Mouse (Mus musculus) limb, embryonic 12.5 days (tissue): ENCODE measurements around the gene Smg9. TPM values are rescaled to one million over a fixed set of nuclear protein-coding genes. Genes with fewer than 3 reads are reported as not detected.
"Not testable (repeated sequence)": the region's sequence is repeated elsewhere in the genome, so short reads cannot be mapped to it uniquely, and the experiment has no call there.

ENCODE experiments used
- ATAC-seq: fragments of 200-750 bp; cut with Nextera tagmentation; 2 replicates; pipeline ENCODE4 v1.8.0; 2017; ENCODE audit warnings: low read depth, moderate TSS enrichment; ENCODE audit not compliant: insufficient number of reproducible peaks, insufficient read depth, low FRiP score, low TSS enrichment
- H3K27ac ChIP-seq: fragments of 300-500 bp; sonication (generic); 2 replicates; pipeline ENCODE4 v1.5.1; 2016; ENCODE audit warnings: mild to moderate bottlenecking, moderate library complexity
- H3K27me3 ChIP-seq: fragments of 300-500 bp; sonication (generic); 2 replicates; pipeline ENCODE4 v1.6.1; 2016; ENCODE audit warnings: mild to moderate bottlenecking, moderate library complexity
- H3K36me3 ChIP-seq: fragments of 300-500 bp; sonication (generic); 2 replicates; pipeline ENCODE4 v1.6.1; 2016; ENCODE audit warnings: mild to moderate bottlenecking, moderate library complexity
- H3K4me1 ChIP-seq: fragments of 300-500 bp; sonication (generic); replicated peaks from 2 replicates; pipeline ENCODE4 v1.6.1; 2016
- H3K4me2 ChIP-seq: fragments of 300-500 bp; sonication (generic); 2 replicates; pipeline ENCODE4 v1.6.1; 2016; ENCODE audit warnings: mild to moderate bottlenecking, moderate library complexity
- H3K4me3 ChIP-seq: fragments of 300-500 bp; sonication (generic); replicated peaks from 2 replicates; pipeline ENCODE4 v1.5.1; 2016; ENCODE audit warnings: mild to moderate bottlenecking
- H3K9ac ChIP-seq: fragments of 300-500 bp; sonication (generic); replicated peaks from 2 replicates; pipeline ENCODE4 v1.6.1; 2016; ENCODE audit warnings: mild to moderate bottlenecking, moderate library complexity
- H3K9me3 ChIP-seq: fragments of 300-500 bp; sonication (generic); 2 replicates; pipeline ENCODE4 v1.6.1; 2016; ENCODE audit warnings: mild to moderate bottlenecking, moderate library complexity
- WGBS: fragments of 180-500 bp; shearing (Covaris S2); methylation state at CpG from one replicate; pipeline ENCODE4 v1.1.7; 2016; 5-methylcytosine and 5-hydroxymethylcytosine counted together
- polyA plus RNA-seq: library from polyadenylated mRNA; unstranded; fragments of >200 nt; fragmentation: Nextera tagmentation; extraction: Ambion mirVana; gene quantifications from 2 replicates; pipeline ENCODE4 v1.2.1, GENCODE M21; 2016

Gene Smg9
- polyA plus RNA-seq, 1 experiment from 2014 or later: 25.4 TPM

GRCm38 (mm10) chr7:24394054-24394453, 5.4 kb upstream of the Smg9 start:
- H3K4me1 ChIP-seq: peaks cover 46% of the 10 kb centered on the region
- 0 out of 2 replicates have a peak overlapping the region, but pooled peaks have one; percentile 48 for H3K9ac ChIP-seq
- no peak overlapping the region for H3K4me3 ChIP-seq
- no peaks in the 10 kb centered on the region for H3K27me3 ChIP-seq
- H3K36me3 ChIP-seq: no peaks in the 10 kb centered on the region
- H3K27ac ChIP-seq: peak overlapping the region; percentile 90
- 86% methylated on average over 3 of the region's 3 CpGs for WGBS
- H3K9me3 ChIP-seq: no peaks in the 10 kb centered on the region
- peak overlapping the region; percentile 28; the same call in 1 of the 2 replicates for H3K4me2 ChIP-seq
- no peak for ATAC-seq

GRCm38 (mm10) chr7:24394475-24395161, 4.8 kb upstream of the Smg9 start:
- H3K4me3 ChIP-seq: no peak overlapping the region
- 35% methylated on average over 15 of the region's 15 CpGs for WGBS
- no peaks in the 10 kb centered on the region for H3K36me3 ChIP-seq
- H3K4me1 ChIP-seq: peaks cover 40% of the 10 kb centered on the region
- H3K4me2 ChIP-seq: peak overlapping the region; percentile 28
- no peaks in the 10 kb centered on the region for H3K27me3 ChIP-seq
- no peak for ATAC-seq
- H3K9me3 ChIP-seq: no peaks in the 10 kb centered on the region
- peak overlapping the region; percentile 90 for H3K27ac ChIP-seq
- H3K9ac ChIP-seq: peak overlapping the region; percentile 48

GRCm38 (mm10) chr7:24396832-24397231, 2.6 kb upstream of the Smg9 start:
- no peak overlapping the region for H3K9ac ChIP-seq
- no peak overlapping the region for H3K27ac ChIP-seq
- ATAC-seq: no peak
- H3K4me3 ChIP-seq: no peak overlapping the region
- no peaks in the 10 kb centered on the region for H3K9me3 ChIP-seq
- H3K27me3 ChIP-seq: no peaks in the 10 kb centered on the region
- no peak overlapping the region for H3K4me2 ChIP-seq
- peaks cover 19% of the 10 kb centered on the region for H3K4me1 ChIP-seq
- no peaks in the 10 kb centered on the region; the same call in 1 of the 2 replicates for H3K36me3 ChIP-seq
- WGBS: 78% methylated on average over 11 of the region's 11 CpGs

GRCm38 (mm10) chr7:24398364-24398913, 980 bp upstream of the Smg9 start:
- ATAC-seq: no peak
- Histone ChIP-seq H3K9ac (no peak overlapping the region), H3K9me3 (0 out of 2 replicates have a peak, but pooled peaks cover 6% of the 10 kb centered on the region), H3K27ac (no peak overlapping the region), H3K4me1 (peaks cover 18% of the 10 kb centered on the region), H3K4me2 (no peak overlapping the region), H3K36me3 (peaks cover 13% of the 10 kb centered on the region), H3K27me3 (no peaks in the 10 kb centered on the region), H3K4me3 (no peak overlapping the region)
- WGBS: 96% methylated on average over 8 of the region's 8 CpGs

GRCm38 (mm10) chr7:24400082-24400452, 648 bp downstream of the Smg9 start:
- H3K4me2 ChIP-seq: peak overlapping the region; percentile 60
- H3K9me3 ChIP-seq: 0 out of 2 replicates have a peak, but pooled peaks cover 6% of the 10 kb centered on the region
- ATAC-seq: no peak
- peak overlapping the region; percentile 63 for H3K4me3 ChIP-seq
- 22% methylated on average over 3 of the region's 3 CpGs for WGBS
- H3K27ac ChIP-seq: peak overlapping the region; percentile 97; the same call in 1 of the 2 replicates
- H3K36me3 ChIP-seq: peaks cover 29% of the 10 kb centered on the region
- peaks cover 8% of the 10 kb centered on the region for H3K4me1 ChIP-seq
- peak overlapping the region; percentile 52; the same call in 1 of the 2 replicates for H3K9ac ChIP-seq
- no peaks in the 10 kb centered on the region for H3K27me3 ChIP-seq

GRCm38 (mm10) chr7:24400489-24400888, 1.1 kb downstream of the Smg9 start:
- Histone ChIP-seq H3K4me2 (peak overlapping the region; percentile 60), H3K4me3 (peak overlapping the region; percentile 63; the same call in 1 of the 2 replicates), H3K36me3 (peaks cover 33% of the 10 kb centered on the region)
- H3K27ac ChIP-seq, ATAC-seq, H3K27me3 ChIP-seq, H3K4me1 ChIP-seq, H3K9me3 ChIP-seq, H3K9ac ChIP-seq: not testable (repeated sequence)
- 94% methylated on average over 4 of the region's 4 CpGs for WGBS

GRCm38 (mm10) chr7:24402851-24403250, 3.4 kb downstream of the Smg9 start:
- peaks cover 18% of the 10 kb centered on the region for H3K4me1 ChIP-seq
- no peak for ATAC-seq
- WGBS: 96% methylated on average over 9 of the region's 9 CpGs
- 0 out of 2 replicates have a peak, but pooled peaks cover 6% of the 10 kb centered on the region for H3K9me3 ChIP-seq
- H3K9ac ChIP-seq: no peak overlapping the region
- no peaks in the 10 kb centered on the region for H3K27me3 ChIP-seq
- no peak overlapping the region for H3K4me3 ChIP-seq
- H3K27ac ChIP-seq: no peak overlapping the region
- H3K4me2 ChIP-seq: no peak overlapping the region
- H3K36me3 ChIP-seq: peaks cover 51% of the 10 kb centered on the region

- Histone ChIP-seq H3K9me3 (0 out of 2 replicates have a peak, but pooled peaks cover 6% of the 10 kb centered on the region), H3K27ac (peak overlapping the region; percentile 76; the same call in 1 of the 2 replicates), H3K27me3 (no peaks in the 10 kb centered on the region), H3K4me3 (no peak overlapping the region), H3K9ac (no peak overlapping the region), H3K4me1 (peaks cover 18% of the 10 kb centered on the region), H3K4me2 (no peak overlapping the region), H3K36me3 (peaks cover 62% of the 10 kb centered on the region)
- 90% methylated on average over 13 of the region's 13 CpGs for WGBS
- ATAC-seq: no peak
Observed at GRCm38 (mm10) chr7:24405649-24406048, 6.2 kb downstream of the Smg9 start.

GRCm38 (mm10) chr7:24406528-24407344, 7.3 kb downstream of the Smg9 start:
- no peak overlapping the region for H3K4me2 ChIP-seq
- 38% methylated on average over 5 of the region's 5 CpGs for WGBS
- peak overlapping the region; percentile 76 for H3K27ac ChIP-seq
- H3K9ac ChIP-seq: 0 out of 2 replicates have a peak overlapping the region, but pooled peaks have one; percentile 18
- H3K27me3 ChIP-seq: no peaks in the 10 kb centered on the region
- no peak overlapping the region for H3K4me3 ChIP-seq
- 0 out of 2 replicates have a peak, but pooled peaks cover 6% of the 10 kb centered on the region for H3K9me3 ChIP-seq
- H3K36me3 ChIP-seq: peaks cover 62% of the 10 kb centered on the region
- H3K4me1 ChIP-seq: peaks cover 18% of the 10 kb centered on the region
- peak; percentile 66 for ATAC-seq

GRCm38 (mm10) chr7:24408186-24408585, 8.8 kb downstream of the Smg9 start:
- H3K9ac ChIP-seq: no peak overlapping the region
- H3K9me3 ChIP-seq: no peaks in the 10 kb centered on the region
- H3K36me3 ChIP-seq: peaks cover 61% of the 10 kb centered on the region
- H3K27ac ChIP-seq: no peak overlapping the region
- no peak for ATAC-seq
- 85% methylated on average over 9 of the region's 9 CpGs for WGBS
- H3K27me3 ChIP-seq: no peaks in the 10 kb centered on the region
- H3K4me3 ChIP-seq: no peak overlapping the region
- peaks cover 18% of the 10 kb centered on the region for H3K4me1 ChIP-seq
- H3K4me2 ChIP-seq: no peak overlapping the region

- peaks cover 49% of the 10 kb centered on the region for H3K36me3 ChIP-seq
- ATAC-seq: no peak
Observed at GRCm38 (mm10) chr7:24410123-24410522, 10.7 kb downstream of the Smg9 start.

More at GRCm38 (mm10) chr7:24410123-24410522, 10.7 kb downstream of the Smg9 start:
- peaks cover 18% of the 10 kb centered on the region for H3K4me1 ChIP-seq
- no peaks in the 10 kb centered on the region for H3K27me3 ChIP-seq
- no peak overlapping the region for H3K4me2 ChIP-seq
- no peak overlapping the region for H3K27ac ChIP-seq
- no peak overlapping the region for H3K4me3 ChIP-seq
- H3K9ac ChIP-seq: no peak overlapping the region
- WGBS: 88% methylated on average over 6 of the region's 6 CpGs
- H3K9me3 ChIP-seq: no peaks in the 10 kb centered on the region
